Mouse (Mus musculus) hindbrain, embryonic 11.5 days (tissue): ENCODE measurements around the gene Shq1. TPM values are rescaled to one million over a fixed set of nuclear protein-coding genes. Genes with fewer than 3 reads are reported as not detected.

Experiments
- ATAC-seq: fragments of 200-750 bp; cut with Nextera tagmentation; 2 replicates; pipeline ENCODE4 v1.8.0; 2017; ENCODE audit warnings: mild to moderate bottlenecking, moderate TSS enrichment, moderate library complexity; ENCODE audit not compliant: low FRiP score
- DNase-seq: peaks from one replicate; pipeline ENCODE4 v3.0.0-alpha.2; 2015; ENCODE audit warnings: low spot score
- H3K27ac ChIP-seq: fragments of 300-500 bp; sonication (generic); 2 replicates; pipeline ENCODE4 v1.5.1; 2014; ENCODE audit warnings: mild to moderate bottlenecking, low read depth, low read length
- H3K27me3 ChIP-seq: fragments of 300-500 bp; sonication (generic); 2 replicates; pipeline ENCODE4 v1.6.1; 2014; ENCODE audit warnings: mild to moderate bottlenecking, low read length, moderate library complexity, mixed read lengths; ENCODE audit not compliant: control insufficient read depth, insufficient read depth
- H3K36me3 ChIP-seq: fragments of 300-500 bp; sonication (generic); 2 replicates; pipeline ENCODE4 v1.6.1; 2014; ENCODE audit warnings: mild to moderate bottlenecking, low read length, moderate library complexity, mixed read lengths; ENCODE audit not compliant: control insufficient read depth, insufficient read depth
- H3K4me1 ChIP-seq: fragments of 300-500 bp; sonication (generic); replicated peaks from 2 replicates; pipeline ENCODE4 v1.6.1; 2014; ENCODE audit warnings: low read length, mixed read lengths; ENCODE audit not compliant: control insufficient read depth, insufficient read depth
- H3K4me2 ChIP-seq: fragments of 300-500 bp; sonication (generic); replicated peaks from 2 replicates; pipeline ENCODE4 v1.6.1; 2014; ENCODE audit warnings: mild to moderate bottlenecking, low read depth, low read length
- H3K4me3 ChIP-seq: fragments of 300-500 bp; sonication (generic); 2 replicates; pipeline ENCODE4 v1.5.1; 2014; ENCODE audit warnings: low read depth, low read length
- H3K9ac ChIP-seq: fragments of 300-500 bp; sonication (generic); 2 replicates; pipeline ENCODE4 v1.6.1; 2014; ENCODE audit warnings: low read depth, low read length
- H3K9me3 ChIP-seq: fragments of 300-500 bp; sonication (generic); 2 replicates; pipeline ENCODE4 v1.6.1; 2016; ENCODE audit warnings: low read length; ENCODE audit not compliant: control insufficient read depth
- WGBS: fragments of 180-500 bp; shearing (Covaris S2); extraction: QIAGEN DNeasy Blood & Tissue Kit; methylation state at CpG from one replicate; pipeline ENCODE4 v1.1.7; 2014; 5-methylcytosine and 5-hydroxymethylcytosine counted together
- polyA plus RNA-seq: library from polyadenylated mRNA; unstranded; fragments of >200 nt; fragmentation: Nextera tagmentation; extraction: Ambion mirVana; gene quantifications from 2 replicates; pipeline ENCODE4 v1.2.1, GENCODE M21; 2014

The Shq1 gene
- polyA plus RNA-seq, 1 experiment from 2014 or later = 17.1 TPM

GRCm38 (mm10) chr6:100652535-100652934 is 18.4 kb downstream of the Shq1 start:
- Histone ChIP-seq H3K9me3 (no peaks in the 10 kb centered on the region), H3K27ac (no peak overlapping the region), H3K27me3 (no peaks in the 10 kb centered on the region), H3K4me1 (no peaks in the 10 kb centered on the region), H3K9ac (no peak overlapping the region), H3K4me2 (no peak overlapping the region), H3K4me3 (no peak overlapping the region), H3K36me3 (no peaks in the 10 kb centered on the region)
- WGBS = 65% methylated on average over 3 of the region's 3 CpGs
- ATAC-seq = no peak
- DNase-seq = no peak

DNA sequence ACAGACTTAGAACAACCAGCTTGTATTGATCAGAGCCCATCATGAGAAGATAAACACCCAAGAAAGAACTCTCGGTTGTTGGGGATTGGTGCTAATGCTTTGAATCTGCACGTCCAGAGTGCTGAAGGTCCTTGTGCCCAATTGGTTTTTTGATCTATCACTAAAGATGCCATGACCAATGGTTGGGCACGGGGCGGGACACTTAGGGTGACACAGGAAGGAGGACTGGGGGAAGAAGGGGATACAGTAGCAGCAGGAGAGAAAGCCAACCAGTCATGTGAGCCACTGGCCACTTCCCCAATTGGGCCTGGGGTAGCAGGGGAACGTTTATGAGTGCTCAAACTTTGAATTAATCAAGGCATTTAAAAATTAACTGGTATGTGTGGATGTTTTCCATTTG is 23.8 kb downstream of the Shq1 start:
- H3K36me3 ChIP-seq = no peaks in the 10 kb centered on the region
- 86% methylated on average over 5 of the region's 5 CpGs for whole genome bisulfite sequencing
- H3K4me3 ChIP-seq = no peak overlapping the region
- H3K9me3 ChIP-seq = no peaks in the 10 kb centered on the region
- H3K9ac ChIP-seq = no peak overlapping the region
- no peak for DNase-seq
- no peak overlapping the region for H3K4me2 ChIP-seq
- no peaks in the 10 kb centered on the region for H3K4me1 ChIP-seq
- ATAC-seq = no peak
- no peak overlapping the region for H3K27ac ChIP-seq
- no peaks in the 10 kb centered on the region for H3K27me3 ChIP-seq

DNA sequence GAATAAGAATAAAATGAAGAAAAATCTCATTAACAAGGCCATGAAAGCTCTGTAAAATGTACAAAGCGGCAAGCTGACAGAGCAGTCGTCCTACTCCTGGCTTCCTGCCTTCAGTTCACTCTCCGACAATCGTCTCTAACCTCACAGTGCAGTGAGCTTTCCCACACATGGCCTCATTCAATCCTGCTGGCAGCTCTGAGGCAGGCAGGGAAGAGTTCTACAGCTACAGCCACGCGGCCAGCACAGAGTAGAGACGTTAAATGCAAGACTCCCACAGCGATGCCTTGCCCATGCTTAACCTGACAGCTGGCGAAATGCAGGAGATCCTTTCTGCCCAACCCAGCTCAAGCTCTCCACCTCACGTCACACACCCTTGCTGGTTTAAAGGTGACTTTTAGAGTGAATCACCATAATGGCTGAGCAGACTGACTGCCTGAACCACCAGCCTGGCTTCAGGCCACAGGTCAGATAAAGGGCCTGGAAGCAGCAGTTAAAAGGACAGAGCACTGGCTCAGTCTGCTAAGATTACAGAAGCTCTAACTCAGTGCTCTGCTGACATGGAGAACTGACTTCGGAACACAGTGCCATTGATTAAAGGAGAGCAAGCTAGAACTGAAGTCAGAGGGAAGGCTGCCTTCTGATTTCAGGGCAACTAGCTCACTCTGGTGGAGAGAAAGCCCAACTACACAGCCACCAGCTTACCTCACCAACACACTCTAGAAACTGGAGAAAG is 25.3 kb downstream of the Shq1 start:
- no peaks in the 10 kb centered on the region for H3K9me3 ChIP-seq
- ATAC-seq (no peak), DNase-seq (peak; percentile 52)
- no peak overlapping the region for H3K9ac ChIP-seq
- H3K4me2 ChIP-seq = no peak overlapping the region
- H3K36me3 ChIP-seq = no peaks in the 10 kb centered on the region
- no peak overlapping the region for H3K27ac ChIP-seq
- 79% methylated on average over 11 of the region's 11 CpGs for WGBS
- no peaks in the 10 kb centered on the region for H3K27me3 ChIP-seq
- no peaks in the 10 kb centered on the region for H3K4me1 ChIP-seq
- no peak overlapping the region for H3K4me3 ChIP-seq

DNA sequence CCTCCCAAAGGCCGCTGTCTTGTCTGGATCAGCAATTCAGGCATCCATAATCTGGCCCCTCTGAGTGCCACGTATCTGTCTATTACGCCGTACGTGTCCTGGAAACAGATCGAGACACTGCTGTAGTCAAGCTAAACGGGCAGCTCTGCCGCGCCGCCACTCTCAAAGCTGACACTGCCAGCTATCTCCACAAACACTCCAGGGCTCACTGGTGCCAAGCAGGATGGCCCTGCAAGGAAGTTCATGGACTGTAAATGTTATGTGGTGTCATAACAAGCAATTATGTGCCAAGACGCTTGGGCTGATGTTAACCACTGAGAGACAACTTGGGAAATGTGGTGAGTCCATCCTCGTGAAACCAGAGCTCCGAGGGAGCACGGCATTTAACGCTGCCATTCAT is 26.3 kb downstream of the Shq1 start:
- DNase-seq (no peak), ATAC-seq (no peak)
- no peak overlapping the region for H3K9ac ChIP-seq
- H3K9me3 ChIP-seq = no peaks in the 10 kb centered on the region
- WGBS = 95% methylated on average over 15 of the region's 15 CpGs
- H3K27ac ChIP-seq = no peak overlapping the region
- no peak overlapping the region for H3K4me3 ChIP-seq
- no peaks in the 10 kb centered on the region for H3K4me1 ChIP-seq
- H3K27me3 ChIP-seq = no peaks in the 10 kb centered on the region
- H3K36me3 ChIP-seq = no peaks in the 10 kb centered on the region
- no peak overlapping the region for H3K4me2 ChIP-seq

DNA sequence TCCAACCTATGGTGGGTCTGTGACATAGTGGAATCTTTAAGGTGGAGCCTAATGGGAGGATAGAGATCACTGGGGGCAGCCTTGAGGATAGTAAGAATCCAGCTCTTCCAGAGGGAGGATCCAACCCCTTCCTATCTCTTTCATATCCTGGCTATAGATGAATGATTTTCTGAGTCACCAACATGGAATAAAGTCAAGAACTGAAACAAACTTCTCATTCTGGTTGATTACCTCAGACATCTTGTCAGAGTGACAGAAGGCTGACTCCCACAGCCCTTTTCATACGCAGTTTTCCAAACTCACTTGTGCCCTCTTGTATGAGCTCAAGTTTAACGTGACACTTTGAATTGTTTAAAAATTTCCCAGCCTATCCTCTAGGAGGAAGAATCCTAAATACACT is 28.2 kb downstream of the Shq1 start:
- no peaks in the 10 kb centered on the region for H3K36me3 ChIP-seq
- no peak overlapping the region for H3K9ac ChIP-seq
- no peak overlapping the region for H3K27ac ChIP-seq
- ATAC-seq = no peak
- DNase-seq = no peak
- H3K4me1 ChIP-seq = no peaks in the 10 kb centered on the region
- 71% methylated on average over 2 of the region's 2 CpGs for WGBS
- no peaks in the 10 kb centered on the region for H3K9me3 ChIP-seq
- no peak overlapping the region for H3K4me2 ChIP-seq
- H3K27me3 ChIP-seq = no peaks in the 10 kb centered on the region
- H3K4me3 ChIP-seq = no peak overlapping the region

GRCm38 (mm10) chr6:100640591-100640990 is 30.4 kb downstream of the Shq1 start:
- Histone ChIP-seq H3K27ac (no peak overlapping the region), H3K27me3 (no peaks in the 10 kb centered on the region), H3K9me3 (no peaks in the 10 kb centered on the region), H3K4me2 (no peak overlapping the region), H3K9ac (no peak overlapping the region), H3K36me3 (no peaks in the 10 kb centered on the region), H3K4me1 (no peaks in the 10 kb centered on the region), H3K4me3 (no peak overlapping the region)
- ATAC-seq (no peak), DNase-seq (no peak)
- 93% methylated on average over 1 of the region's 1 CpGs for WGBS

DNA sequence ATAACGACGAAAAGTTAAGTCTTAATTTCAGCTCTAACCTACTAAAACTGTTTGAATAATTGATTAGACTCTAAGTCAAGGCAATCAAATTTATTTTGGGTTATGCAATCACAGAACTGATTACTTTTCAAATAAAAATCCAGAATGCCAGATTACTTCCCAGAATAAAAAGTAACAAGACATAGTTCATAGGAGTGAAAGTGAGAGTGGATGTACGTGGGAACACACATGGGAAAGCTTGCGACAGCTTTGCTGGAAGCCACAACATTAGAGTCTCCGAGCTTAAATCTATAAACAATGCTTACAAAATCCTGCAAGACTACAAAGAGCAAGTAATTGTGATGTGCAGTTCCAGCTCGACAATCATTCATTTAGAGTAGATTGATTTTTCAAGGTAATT is 41.9 kb downstream of the Shq1 start:
- ATAC-seq (no peak), DNase-seq (no peak)
- Histone ChIP-seq H3K36me3 (no peaks in the 10 kb centered on the region), H3K4me1 (no peaks in the 10 kb centered on the region), H3K27me3 (no peaks in the 10 kb centered on the region), H3K9me3 (no peaks in the 10 kb centered on the region), H3K9ac (no peak overlapping the region), H3K27ac (no peak overlapping the region), H3K4me3 (no peak overlapping the region), H3K4me2 (no peak overlapping the region)
- WGBS = 89% methylated on average over 6 of the region's 6 CpGs

DNA sequence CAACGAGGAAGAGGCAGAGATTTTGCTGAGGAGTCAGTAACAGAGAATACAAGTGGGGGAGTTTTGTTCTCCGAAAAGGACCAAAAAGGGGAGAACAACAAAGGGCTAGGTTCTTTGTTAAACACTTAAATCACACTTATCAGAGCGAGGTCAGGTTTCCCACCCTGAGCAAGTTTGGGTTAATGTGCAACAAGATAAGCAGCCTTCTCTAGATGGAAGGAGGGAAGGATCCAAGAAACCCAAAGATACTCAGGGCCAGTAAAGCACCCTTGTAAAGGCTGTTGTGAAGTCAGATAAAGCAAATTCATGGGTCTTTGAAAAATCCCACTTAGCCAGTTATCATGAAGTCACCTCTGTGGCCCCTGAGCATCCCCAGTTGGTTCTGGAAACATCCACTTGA is 42.7 kb downstream of the Shq1 start:
- DNase-seq (no peak), ATAC-seq (no peak)
- no peaks in the 10 kb centered on the region for H3K9me3 ChIP-seq
- H3K9ac ChIP-seq = no peak overlapping the region
- H3K4me2 ChIP-seq = no peak overlapping the region
- 70% methylated on average over 3 of the region's 3 CpGs for WGBS
- no peaks in the 10 kb centered on the region for H3K36me3 ChIP-seq
- H3K27me3 ChIP-seq = no peaks in the 10 kb centered on the region
- no peak overlapping the region for H3K4me3 ChIP-seq
- no peaks in the 10 kb centered on the region for H3K4me1 ChIP-seq
- H3K27ac ChIP-seq = no peak overlapping the region

DNA sequence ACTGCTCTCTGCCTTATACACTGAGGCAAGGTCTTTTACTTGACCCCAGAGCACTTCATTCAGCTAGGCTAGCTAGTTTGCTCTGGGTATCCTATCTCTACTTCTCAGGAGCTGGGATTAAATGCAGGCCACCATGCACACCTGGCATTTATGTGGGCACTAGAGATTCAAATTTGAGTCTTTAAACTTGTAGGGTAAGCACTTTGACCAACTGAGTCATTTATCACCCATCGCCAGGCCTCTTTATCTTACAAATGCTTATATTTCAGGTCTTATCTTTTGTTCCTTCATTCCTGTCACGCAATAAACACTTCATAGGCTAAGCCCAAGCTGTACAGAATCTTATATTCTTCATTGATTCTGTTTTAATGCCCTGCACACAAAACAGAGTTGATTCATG is 47.0 kb downstream of the Shq1 start:
- no peak for ATAC-seq
- WGBS = 88% methylated on average over 2 of the region's 2 CpGs
- H3K27ac ChIP-seq = no peak overlapping the region
- no peak overlapping the region for H3K9ac ChIP-seq
- no peaks in the 10 kb centered on the region for H3K36me3 ChIP-seq
- DNase-seq = no peak
- H3K4me3 ChIP-seq = no peak overlapping the region
- H3K27me3 ChIP-seq = no peaks in the 10 kb centered on the region
- no peaks in the 10 kb centered on the region for H3K4me1 ChIP-seq
- no peaks in the 10 kb centered on the region for H3K9me3 ChIP-seq
- H3K4me2 ChIP-seq = no peak overlapping the region
